Mouse (Mus musculus): ENCODE measurements around the gene Gal3st2c. TPM values are rescaled to one million over a fixed set of nuclear protein-coding genes. Genes with fewer than 3 reads are reported as not detected.
"Not testable (repeated sequence)": the region's sequence is repeated elsewhere in the genome, so short reads cannot be mapped to it uniquely, and the experiment has no call there.

Gene Gal3st2c
- not detected in 2 replicates for polyA plus RNA-seq (2015; fragmentation: Nextera tagmentation; extraction: Ambion mirVana)

GRCm38 (mm10) chr1:93990209-93990608, at the start of gene Gal3st2c:
TSS of gene Gal3st2c (plus strand) at chr1:93990509.
- H3K27me3 ChIP-seq; H3K9me3 ChIP-seq (replicated peaks); H3K4me1 ChIP-seq; H3K4me3 ChIP-seq (replicated peaks); ATAC-seq (ENCODE audit: insufficient number of reproducible peaks, low FRiP score, low TSS enrichment, low read depth); H3K4me2 ChIP-seq (replicated peaks); H3K36me3 ChIP-seq; H3K27ac ChIP-seq (replicated peaks); H3K9ac ChIP-seq: not testable (repeated sequence)
- WGBS, result 84% methylated on average over 7 of the region's 8 CpGs

- H3K4me2 ChIP-seq (replicated peaks); ATAC-seq (ENCODE audit: insufficient number of reproducible peaks, low FRiP score, low TSS enrichment, low read depth); H3K9ac ChIP-seq; H3K27ac ChIP-seq (replicated peaks); H3K36me3 ChIP-seq; H3K4me1 ChIP-seq; H3K27me3 ChIP-seq; H3K9me3 ChIP-seq (replicated peaks); H3K4me3 ChIP-seq (replicated peaks): not testable (repeated sequence)
- WGBS, result no CpG with 5 or more reads among the region's 11 CpGs
Measured at GRCm38 (mm10) chr1:93949087-93949486, 41.2 kb upstream of the Gal3st2c start.

DNA sequence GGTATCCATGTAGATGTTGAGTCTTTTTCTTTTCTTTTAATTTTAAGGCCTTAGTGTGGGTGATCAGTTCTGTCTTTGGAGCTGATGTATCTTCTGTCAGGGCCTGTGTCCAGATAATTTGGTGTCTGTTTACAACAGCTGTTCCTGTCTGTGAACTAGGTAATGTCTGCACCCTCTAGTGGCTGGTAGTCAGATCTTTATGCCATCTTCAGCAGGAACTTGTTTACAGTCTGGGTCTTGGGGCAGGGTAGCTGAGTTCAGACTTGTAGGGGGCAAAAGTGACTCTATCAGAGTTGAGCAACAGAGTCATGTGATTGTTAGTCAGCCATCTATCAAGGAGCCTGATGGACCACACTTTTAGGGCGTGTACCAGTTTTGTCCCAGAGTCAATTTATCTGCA, 23.8 kb upstream of the Gal3st2c start:
- H3K27me3 ChIP-seq; H3K36me3 ChIP-seq; ATAC-seq (ENCODE audit: insufficient number of reproducible peaks, low FRiP score, low TSS enrichment, low read depth); H3K4me1 ChIP-seq; H3K4me3 ChIP-seq (replicated peaks); H3K27ac ChIP-seq (replicated peaks); H3K9ac ChIP-seq; H3K9me3 ChIP-seq (replicated peaks); H3K4me2 ChIP-seq (replicated peaks): not testable (repeated sequence)
- no CpG with 5 or more reads among the region's 1 CpGs for WGBS

DNA sequence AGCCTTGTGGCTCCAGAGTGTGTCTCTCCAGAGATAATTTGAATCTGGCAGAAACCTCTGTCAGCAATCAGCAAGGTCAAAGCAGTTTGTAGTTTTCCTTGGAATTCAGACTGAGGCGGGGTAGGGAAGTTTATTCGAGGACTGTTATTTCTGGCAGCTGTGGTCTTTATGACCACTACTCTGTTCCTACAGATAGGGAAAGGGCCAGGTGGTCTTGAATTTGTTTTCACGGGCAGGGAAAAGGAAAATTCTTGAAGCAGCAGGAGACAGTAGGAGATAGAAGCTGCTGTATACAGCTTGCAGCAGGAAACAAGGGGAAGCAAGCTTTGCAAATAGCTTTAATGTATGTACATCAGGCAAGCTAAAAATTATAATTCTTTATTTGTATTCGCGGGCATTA, 19.9 kb upstream of the Gal3st2c start:
- H3K4me2 ChIP-seq (replicated peaks); H3K4me1 ChIP-seq; H3K36me3 ChIP-seq; H3K27me3 ChIP-seq; H3K27ac ChIP-seq (replicated peaks); H3K4me3 ChIP-seq (replicated peaks); ATAC-seq (ENCODE audit: insufficient number of reproducible peaks, low FRiP score, low TSS enrichment, low read depth); H3K9me3 ChIP-seq (replicated peaks); H3K9ac ChIP-seq: not testable (repeated sequence)
- 54% methylated on average over 3 of the region's 5 CpGs for WGBS

DNA sequence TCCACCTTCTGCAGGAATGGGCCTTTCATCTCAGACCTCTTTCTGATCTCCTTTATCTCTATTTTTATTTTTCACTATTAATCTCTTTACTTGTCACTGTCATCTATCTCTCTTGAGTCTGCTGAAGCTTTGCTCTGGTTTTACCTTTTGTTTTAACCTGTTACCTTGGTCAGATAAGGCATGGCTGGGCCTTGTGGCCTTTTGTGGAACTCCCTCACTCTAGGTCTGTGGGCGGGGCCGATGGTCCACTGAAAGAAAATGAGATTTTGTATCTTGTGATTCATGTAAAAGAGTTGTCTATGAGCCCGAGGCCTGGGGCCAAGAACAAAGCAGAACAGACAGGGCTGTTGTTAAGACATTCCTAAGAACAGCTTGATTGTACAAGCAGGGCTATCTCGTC, 19.5 kb upstream of the Gal3st2c start:
- WGBS, result no CpG with 5 or more reads among the region's 4 CpGs
- not testable (repeated sequence) for H3K4me1 ChIP-seq; H3K9ac ChIP-seq; H3K27me3 ChIP-seq; H3K36me3 ChIP-seq; H3K27ac ChIP-seq (replicated peaks); H3K9me3 ChIP-seq (replicated peaks); ATAC-seq (ENCODE audit: insufficient number of reproducible peaks, low FRiP score, low TSS enrichment, low read depth); H3K4me2 ChIP-seq (replicated peaks); H3K4me3 ChIP-seq (replicated peaks)

- not testable (repeated sequence) for H3K4me3 ChIP-seq (replicated peaks); H3K36me3 ChIP-seq; H3K4me1 ChIP-seq; H3K9me3 ChIP-seq (replicated peaks); H3K27ac ChIP-seq (replicated peaks); ATAC-seq (ENCODE audit: insufficient number of reproducible peaks, low FRiP score, low TSS enrichment, low read depth); H3K4me2 ChIP-seq (replicated peaks); H3K27me3 ChIP-seq; H3K9ac ChIP-seq
- 75% methylated on average over 2 of the region's 4 CpGs for WGBS
Measured at GRCm38 (mm10) chr1:93975764-93976163, 14.5 kb upstream of the Gal3st2c start.

DNA sequence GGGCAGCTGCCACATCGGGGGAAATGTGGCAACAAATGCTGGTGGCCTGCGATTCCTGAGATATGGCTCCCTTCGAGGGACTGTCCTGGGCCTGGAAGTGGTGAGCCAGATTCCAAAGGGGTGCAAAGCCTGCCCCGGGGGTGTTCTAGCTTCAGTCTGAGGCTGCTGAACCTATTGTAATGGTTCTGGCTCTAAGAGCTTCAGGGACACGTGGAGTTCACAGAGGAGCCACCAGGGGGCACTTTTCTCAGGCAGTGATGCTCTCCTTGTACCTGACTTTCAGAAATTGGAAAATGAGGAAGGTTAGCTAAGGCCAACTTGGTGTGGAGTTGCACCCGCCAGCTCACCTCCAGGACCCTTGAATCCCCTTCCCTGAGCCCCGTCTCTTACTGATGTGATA, 12.0 kb upstream of the Gal3st2c start:
- H3K27ac ChIP-seq (replicated peaks); H3K4me3 ChIP-seq (replicated peaks); H3K4me1 ChIP-seq; H3K9me3 ChIP-seq (replicated peaks); ATAC-seq (ENCODE audit: insufficient number of reproducible peaks, low FRiP score, low TSS enrichment, low read depth); H3K4me2 ChIP-seq (replicated peaks); H3K9ac ChIP-seq; H3K27me3 ChIP-seq; H3K36me3 ChIP-seq: not testable (repeated sequence)
- WGBS, result no CpG with 5 or more reads among the region's 7 CpGs

GRCm38 (mm10) chr1:93980932-93981331, 9.4 kb upstream of the Gal3st2c start:
- WGBS, result no CpG with 5 or more reads among the region's 2 CpGs

GRCm38 (mm10) chr1:93986167-93986566, 4.1 kb upstream of the Gal3st2c start:
- Histone ChIP-seq H3K4me1 (no peaks in the 10 kb centered on the region), H3K27ac (replicated peaks) (no peak overlapping the region), H3K4me3 (replicated peaks) (no peak overlapping the region), H3K27me3 (no peaks in the 10 kb centered on the region), H3K9ac (no peak overlapping the region), H3K9me3 (replicated peaks) (no peaks in the 10 kb centered on the region), H3K36me3 (no peaks in the 10 kb centered on the region), H3K4me2 (replicated peaks) (no peak overlapping the region)
- no peak for ATAC-seq (ENCODE audit: insufficient number of reproducible peaks, low FRiP score, low TSS enrichment, low read depth)
- WGBS, result 90% methylated on average over 3 of the region's 3 CpGs

More at GRCm38 (mm10) chr1:93980932-93981331, 9.4 kb upstream of the Gal3st2c start:
- H3K36me3 ChIP-seq; H3K27ac ChIP-seq (replicated peaks); ATAC-seq (ENCODE audit: insufficient number of reproducible peaks, low FRiP score, low TSS enrichment, low read depth); H3K9ac ChIP-seq; H3K9me3 ChIP-seq (replicated peaks); H3K4me1 ChIP-seq; H3K4me3 ChIP-seq (replicated peaks); H3K4me2 ChIP-seq (replicated peaks); H3K27me3 ChIP-seq: not testable (repeated sequence)

DNA sequence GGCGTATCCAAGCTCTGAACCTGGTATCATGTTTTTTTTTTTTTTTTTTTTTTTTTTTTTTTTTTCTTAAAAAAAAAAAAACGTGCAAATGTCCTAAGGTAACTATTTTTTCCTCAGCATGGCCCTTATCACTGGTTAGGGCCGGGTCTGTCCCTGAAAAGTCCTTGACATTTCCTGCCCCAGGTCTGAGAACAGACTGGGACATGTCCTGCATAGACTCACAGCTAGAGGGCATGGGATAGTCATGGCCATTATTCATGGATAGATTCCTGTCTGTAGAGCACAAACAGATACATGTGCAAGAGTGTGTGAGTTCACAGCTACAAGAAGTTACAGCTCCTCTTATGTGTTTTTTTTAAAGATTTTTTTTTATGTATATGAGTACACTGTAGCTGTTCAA, 1.5 kb upstream of the Gal3st2c start:
- Histone ChIP-seq H3K4me2 (replicated peaks) (no peak overlapping the region), H3K9ac (no peak overlapping the region), H3K4me3 (replicated peaks) (no peak overlapping the region), H3K27ac (replicated peaks) (no peak overlapping the region), H3K36me3 (no peaks in the 10 kb centered on the region), H3K27me3 (no peaks in the 10 kb centered on the region), H3K4me1 (no peaks in the 10 kb centered on the region), H3K9me3 (replicated peaks) (no peaks in the 10 kb centered on the region)
- 66% methylated on average over 3 of the region's 3 CpGs for WGBS
- ATAC-seq (ENCODE audit: insufficient number of reproducible peaks, low FRiP score, low TSS enrichment, low read depth), result no peak

DNA sequence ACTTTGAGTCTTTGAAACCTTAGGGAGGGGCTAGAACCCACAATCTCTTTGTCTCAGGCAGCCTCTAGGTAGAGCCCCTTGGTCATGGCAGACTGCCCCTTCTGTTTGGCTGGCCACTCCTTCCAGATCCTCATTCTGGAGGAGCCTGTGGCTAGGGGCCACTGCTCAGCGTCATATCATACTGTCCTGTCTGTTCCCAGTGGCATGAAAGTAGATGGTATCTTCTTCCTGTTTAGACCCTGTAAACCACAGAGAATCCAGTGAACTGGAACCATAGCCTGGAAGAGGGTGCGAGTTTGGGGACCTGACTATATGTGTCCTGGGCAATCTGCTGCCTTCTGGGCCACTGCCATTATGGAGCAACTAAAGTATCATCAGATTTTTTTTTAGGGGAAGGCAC, 759 bp downstream of the Gal3st2c start:
- H3K27me3 ChIP-seq; H3K9ac ChIP-seq; H3K4me1 ChIP-seq; H3K36me3 ChIP-seq; ATAC-seq (ENCODE audit: insufficient number of reproducible peaks, low FRiP score, low TSS enrichment, low read depth); H3K9me3 ChIP-seq (replicated peaks); H3K4me3 ChIP-seq (replicated peaks); H3K4me2 ChIP-seq (replicated peaks); H3K27ac ChIP-seq (replicated peaks): not testable (repeated sequence)
- 73% methylated on average over 2 of the region's 2 CpGs for WGBS

DNA sequence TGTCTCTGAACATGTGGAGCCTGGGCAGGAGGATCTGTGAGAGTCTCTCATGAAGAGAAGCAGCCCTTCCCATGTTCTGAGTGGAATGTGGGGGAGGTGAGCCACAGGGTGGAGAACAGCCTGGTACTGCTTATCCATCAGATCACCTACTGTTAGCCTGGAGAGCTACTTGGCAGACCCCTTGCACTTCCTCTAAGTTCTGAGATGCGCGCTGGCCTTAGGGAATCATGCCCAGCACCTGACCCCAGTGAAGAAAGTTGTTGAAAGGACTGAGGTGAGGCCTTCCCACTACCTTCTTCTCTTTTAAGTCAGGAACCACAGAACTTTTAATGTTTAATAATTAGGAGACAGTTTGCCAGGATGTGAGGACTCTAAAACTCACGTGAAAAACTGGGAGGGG, 1.2 kb downstream of the Gal3st2c start:
- H3K9ac ChIP-seq; H3K4me1 ChIP-seq; H3K27me3 ChIP-seq; H3K9me3 ChIP-seq (replicated peaks); ATAC-seq (ENCODE audit: insufficient number of reproducible peaks, low FRiP score, low TSS enrichment, low read depth); H3K27ac ChIP-seq (replicated peaks); H3K4me3 ChIP-seq (replicated peaks); H3K4me2 ChIP-seq (replicated peaks); H3K36me3 ChIP-seq: not testable (repeated sequence)
- 80% methylated on average over 3 of the region's 3 CpGs for WGBS
